Mouse (Mus musculus) CD4-positive, CD25-positive, alpha-beta regulatory T cell, adult 2 months (primary cell): Measurements from ENCODE around the gene Hap1.
"Not testable (repeated sequence)": the region's sequence is repeated elsewhere in the genome, so short reads cannot be mapped to it uniquely, and the experiment has no call there.

Experiments used
- DNase-seq: peaks from one replicate; pipeline ENCODE4 v3.0.0-alpha.2; 2012; ENCODE audit warnings: low read depth, low spot score

Hap1 gene

GRCm38 (mm10) chr11:100389931-100390445 lies 34.1 kb upstream of the Hap1 start:
- no peak for DNase-seq

GRCm38 (mm10) chr11:100388588-100388987 lies 32.7 kb upstream of the Hap1 start:
- no peak for DNase-seq

GRCm38 (mm10) chr11:100387589-100388375 lies 31.9 kb upstream of the Hap1 start:
- no peak for DNase-seq

GRCm38 (mm10) chr11:100387111-100387510 lies 31.2 kb upstream of the Hap1 start:
- DNase-seq = no peak

GRCm38 (mm10) chr11:100386586-100386985 lies 30.7 kb upstream of the Hap1 start:
- no peak for DNase-seq

- DNase-seq = no peak
These were observed 29.1 kb upstream of the Hap1 start for GRCm38 (mm10) chr11:100385016-100385415.

- no peak for DNase-seq
These were observed 26.8 kb upstream of the Hap1 start for GRCm38 (mm10) chr11:100382682-100383081.

GRCm38 (mm10) chr11:100379311-100379710 lies 23.4 kb upstream of the Hap1 start:
- DNase-seq = no peak

- DNase-seq = no peak
These were observed 22.5 kb upstream of the Hap1 start for GRCm38 (mm10) chr11:100378446-100378845.

- DNase-seq = no peak
These were observed 22.1 kb upstream of the Hap1 start for GRCm38 (mm10) chr11:100377989-100378388.

- no peak for DNase-seq
These were observed 20.9 kb upstream of the Hap1 start for GRCm38 (mm10) chr11:100376746-100377389.

- DNase-seq = no peak
These were observed 20.1 kb upstream of the Hap1 start for GRCm38 (mm10) chr11:100376005-100376404.

- no peak for DNase-seq
These were observed 19.2 kb upstream of the Hap1 start for GRCm38 (mm10) chr11:100375127-100375526.

GRCm38 (mm10) chr11:100371981-100372558 lies 16.1 kb upstream of the Hap1 start:
- no peak for DNase-seq

- no peak for DNase-seq
These were observed 13.9 kb upstream of the Hap1 start for GRCm38 (mm10) chr11:100369822-100370221.

- DNase-seq = no peak
These were observed 13.2 kb upstream of the Hap1 start for GRCm38 (mm10) chr11:100369145-100369544.

GRCm38 (mm10) chr11:100362979-100363562 lies 7.1 kb upstream of the Hap1 start:
- peak; percentile 79 for DNase-seq

- peak; percentile 82 for DNase-seq
These were observed 6.5 kb upstream of the Hap1 start for GRCm38 (mm10) chr11:100362209-100362978.

GRCm38 (mm10) chr11:100361059-100361458 lies 5.1 kb upstream of the Hap1 start:
- not testable (repeated sequence) for DNase-seq

- DNase-seq = no peak
These were observed 4.2 kb upstream of the Hap1 start for GRCm38 (mm10) chr11:100360175-100360574.

- DNase-seq = no peak
These were observed 1.5 kb upstream of the Hap1 start for GRCm38 (mm10) chr11:100357408-100357807.
